Mouse (Mus musculus) midbrain, embryonic 13.5 days (tissue): Measurements from ENCODE around the gene 4922502D21Rik. TPM values are rescaled to one million over a fixed set of nuclear protein-coding genes. Genes with fewer than 3 reads are reported as not detected.
"Not testable (repeated sequence)": the region's sequence is repeated elsewhere in the genome, so short reads cannot be mapped to it uniquely, and the experiment has no call there.

Experiments used
- ATAC-seq: fragments of 200-750 bp; cut with Nextera tagmentation; 2 replicates; pipeline ENCODE4 v1.8.0; 2017; ENCODE audit warnings: mild to moderate bottlenecking, moderate TSS enrichment, moderate library complexity
- H3K27ac ChIP-seq: fragments of 300-500 bp; sonication (generic); 2 replicates; pipeline ENCODE4 v1.5.1; 2015; ENCODE audit warnings: inconsistent platforms, mild to moderate bottlenecking, moderate library complexity
- H3K27me3 ChIP-seq: fragments of 300-500 bp; sonication (generic); 2 replicates; pipeline ENCODE4 v1.6.1; 2015; ENCODE audit warnings: mild to moderate bottlenecking, inconsistent platforms
- H3K36me3 ChIP-seq: fragments of 300-500 bp; sonication (generic); 2 replicates; pipeline ENCODE4 v1.6.1; 2015; ENCODE audit warnings: mild to moderate bottlenecking, inconsistent platforms
- H3K4me1 ChIP-seq: fragments of 300-500 bp; sonication (generic); replicated peaks from 2 replicates; pipeline ENCODE4 v1.6.1; 2015; ENCODE audit warnings: inconsistent platforms
- H3K4me2 ChIP-seq: fragments of 300-500 bp; sonication (generic); replicated peaks from 2 replicates; pipeline ENCODE4 v1.6.1; 2015; ENCODE audit warnings: moderate library complexity, mild to moderate bottlenecking, inconsistent platforms
- H3K4me3 ChIP-seq: fragments of 300-500 bp; sonication (generic); replicated peaks from 2 replicates; pipeline ENCODE4 v1.5.1; 2015; ENCODE audit warnings: mild to moderate bottlenecking, inconsistent platforms
- H3K9ac ChIP-seq: fragments of 300-500 bp; sonication (generic); replicated peaks from 2 replicates; pipeline ENCODE4 v1.6.1; 2015; ENCODE audit warnings: mild to moderate bottlenecking, inconsistent platforms
- H3K9me3 ChIP-seq: fragments of 300-500 bp; sonication (generic); 2 replicates; pipeline ENCODE4 v1.6.1; 2016; ENCODE audit warnings: mild to moderate bottlenecking, inconsistent platforms
- WGBS: fragments of 180-500 bp; shearing (Covaris S2); methylation state at CpG from one replicate; pipeline ENCODE4 v1.1.7; 2015; 5-methylcytosine and 5-hydroxymethylcytosine counted together
- polyA plus RNA-seq: library from polyadenylated mRNA; unstranded; fragments of >200 nt; fragmentation: Nextera tagmentation; extraction: Ambion mirVana; gene quantifications from 2 replicates; pipeline ENCODE4 v1.2.1, GENCODE M21; 2015

4922502D21Rik gene
- polyA plus RNA-seq, 1 experiment from 2014 or later = not detected

GRCm38 (mm10) chr6:129342391-129342790 is 10.8 kb upstream of the 4922502D21Rik start, which contains the start of gene Clec12a:
TSS of gene Clec12a (plus strand) at chr6:129342691.
- not testable (repeated sequence) for H3K9ac ChIP-seq, H3K36me3 ChIP-seq, H3K9me3 ChIP-seq, ATAC-seq, H3K27me3 ChIP-seq, H3K4me1 ChIP-seq, H3K27ac ChIP-seq, H3K4me3 ChIP-seq, H3K4me2 ChIP-seq
- WGBS = 83% methylated on average over 4 of the region's 4 CpGs

DNA sequence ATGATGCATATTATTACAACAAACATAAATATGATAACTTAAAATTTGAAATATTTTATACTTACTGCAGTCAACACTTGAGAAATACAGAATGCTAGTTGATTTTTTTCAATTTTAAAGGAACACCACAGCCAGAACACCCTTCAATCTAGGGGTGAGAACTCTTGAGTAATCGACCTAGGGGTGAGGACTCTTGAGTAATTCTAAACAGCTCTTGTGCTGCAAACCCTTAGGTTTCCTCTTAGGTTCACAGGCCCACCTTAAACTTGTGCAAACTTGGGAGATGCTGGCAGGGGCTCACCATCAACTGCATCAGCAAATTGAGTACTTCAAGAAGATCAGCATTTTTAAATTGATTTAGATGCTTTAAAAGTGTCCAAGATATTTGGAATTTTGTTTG is 6.2 kb upstream of the 4922502D21Rik start:
- H3K9me3 ChIP-seq = no peaks in the 10 kb centered on the region
- no peaks in the 10 kb centered on the region for H3K36me3 ChIP-seq
- no peak overlapping the region for H3K4me2 ChIP-seq
- no peak overlapping the region for H3K9ac ChIP-seq
- H3K27me3 ChIP-seq = no peaks in the 10 kb centered on the region
- 74% methylated on average over 1 of the region's 1 CpGs for WGBS
- H3K4me3 ChIP-seq = no peak overlapping the region
- no peak overlapping the region for H3K27ac ChIP-seq
- peaks cover 2% of the 10 kb centered on the region; the same call in 1 of the 2 replicates for H3K4me1 ChIP-seq
- no peak for ATAC-seq

DNA sequence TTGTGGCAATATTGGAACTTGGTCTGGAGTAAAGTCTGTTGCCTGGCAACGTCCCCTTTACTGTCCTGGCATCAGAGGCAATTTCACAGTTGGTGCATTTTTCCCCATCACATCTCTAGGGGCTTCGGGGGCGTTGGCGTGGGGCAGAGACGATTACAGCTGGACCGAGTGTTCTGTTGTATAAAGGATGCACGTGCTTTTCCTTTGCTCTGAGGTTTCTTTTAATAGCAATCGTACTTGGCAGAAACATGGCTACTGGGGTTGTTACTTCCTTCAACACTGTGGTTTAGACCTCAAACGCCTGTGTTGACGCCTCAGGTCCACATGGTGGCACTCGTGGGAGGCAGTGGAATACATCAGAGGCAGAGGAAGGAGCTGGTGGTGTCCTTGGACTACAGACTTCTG is 2.1 kb upstream of the 4922502D21Rik start:
- H3K4me3 ChIP-seq = no peak overlapping the region
- WGBS = 35% methylated on average over 11 of the region's 11 CpGs

DNA sequence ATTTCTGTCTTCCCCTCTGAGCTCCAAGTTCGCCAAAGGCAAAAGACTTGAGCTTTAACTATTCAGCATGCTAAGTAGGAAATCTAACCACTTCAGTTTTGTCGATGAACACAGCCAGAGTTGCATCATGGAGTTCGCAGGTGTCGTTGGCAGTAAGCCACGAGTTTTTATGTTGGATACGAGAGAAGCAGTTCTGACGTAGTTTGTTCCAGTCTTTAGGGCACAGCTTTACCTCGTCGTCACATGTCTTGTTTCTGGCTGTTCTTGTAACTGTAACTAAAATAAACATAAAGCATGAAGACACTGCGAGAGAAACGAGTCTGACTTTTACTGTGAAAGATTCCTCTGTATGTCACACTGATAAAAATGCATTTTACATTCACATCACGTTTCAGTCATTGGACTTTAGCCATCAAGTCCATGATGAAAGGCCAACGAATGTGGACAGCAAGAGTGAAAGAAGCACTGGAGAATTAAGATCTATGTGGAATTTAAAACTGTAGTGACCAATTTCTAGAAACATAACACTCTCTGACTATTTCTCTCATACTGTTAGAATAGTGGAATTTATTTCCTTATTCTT is 4.9 kb downstream of the 4922502D21Rik start:
- Histone ChIP-seq H3K27ac (no peak overlapping the region), H3K9me3 (no peaks in the 10 kb centered on the region), H3K36me3 (no peaks in the 10 kb centered on the region), H3K4me3 (no peak overlapping the region), H3K4me1 (no peaks in the 10 kb centered on the region), H3K9ac (no peak overlapping the region), H3K27me3 (no peaks in the 10 kb centered on the region), H3K4me2 (no peak overlapping the region)
- no peak for ATAC-seq
- WGBS = 81% methylated on average over 13 of the region's 13 CpGs

More for the DNA sequence above, 2.1 kb upstream of the 4922502D21Rik start:
- H3K9me3 ChIP-seq = no peaks in the 10 kb centered on the region
- H3K36me3 ChIP-seq = no peaks in the 10 kb centered on the region
- H3K4me2 ChIP-seq = no peak overlapping the region; the same call in 1 of the 2 replicates
- no peak overlapping the region for H3K9ac ChIP-seq
- no peaks in the 10 kb centered on the region for H3K27me3 ChIP-seq
- ATAC-seq = peak; percentile 89
- H3K4me1 ChIP-seq = peaks cover 2% of the 10 kb centered on the region; the same call in 1 of the 2 replicates
- no peak overlapping the region for H3K27ac ChIP-seq

GRCm38 (mm10) chr6:129326016-129326415 is 5.6 kb downstream of the 4922502D21Rik start:
- Histone ChIP-seq H3K27me3 (no peaks in the 10 kb centered on the region), H3K9ac (no peak overlapping the region), H3K4me2 (no peak overlapping the region), H3K36me3 (no peaks in the 10 kb centered on the region), H3K27ac (no peak overlapping the region), H3K9me3 (no peaks in the 10 kb centered on the region), H3K4me1 (no peaks in the 10 kb centered on the region), H3K4me3 (no peak overlapping the region)
- WGBS = 89% methylated on average over 1 of the region's 1 CpGs
- ATAC-seq = no peak

DNA sequence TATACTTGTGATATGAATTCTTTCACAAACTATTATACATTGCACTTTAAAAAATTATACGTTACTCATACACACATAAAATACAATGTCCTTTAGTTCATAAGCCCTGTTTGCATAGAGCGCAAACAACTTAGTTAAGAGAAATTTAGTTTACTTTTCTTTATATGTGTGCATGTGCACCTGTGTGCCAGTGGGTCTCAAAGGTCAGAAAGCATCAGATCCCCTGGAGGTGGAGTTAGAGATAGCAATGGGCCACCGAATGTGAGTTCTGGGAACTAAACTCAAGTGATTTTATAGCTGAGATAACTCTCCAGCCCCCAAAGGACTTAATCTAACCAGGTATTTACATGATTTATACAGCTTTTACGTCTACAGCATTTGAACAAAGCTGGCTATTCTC is 12.3 kb downstream of the 4922502D21Rik start:
- Histone ChIP-seq H3K27me3 (no peaks in the 10 kb centered on the region), H3K4me3 (no peak overlapping the region), H3K4me1 (no peaks in the 10 kb centered on the region), H3K4me2 (no peak overlapping the region), H3K9ac (no peak overlapping the region), H3K27ac (no peak overlapping the region), H3K9me3 (no peaks in the 10 kb centered on the region), H3K36me3 (no peaks in the 10 kb centered on the region)
- no peak for ATAC-seq
- WGBS = 81% methylated on average over 4 of the region's 4 CpGs

DNA sequence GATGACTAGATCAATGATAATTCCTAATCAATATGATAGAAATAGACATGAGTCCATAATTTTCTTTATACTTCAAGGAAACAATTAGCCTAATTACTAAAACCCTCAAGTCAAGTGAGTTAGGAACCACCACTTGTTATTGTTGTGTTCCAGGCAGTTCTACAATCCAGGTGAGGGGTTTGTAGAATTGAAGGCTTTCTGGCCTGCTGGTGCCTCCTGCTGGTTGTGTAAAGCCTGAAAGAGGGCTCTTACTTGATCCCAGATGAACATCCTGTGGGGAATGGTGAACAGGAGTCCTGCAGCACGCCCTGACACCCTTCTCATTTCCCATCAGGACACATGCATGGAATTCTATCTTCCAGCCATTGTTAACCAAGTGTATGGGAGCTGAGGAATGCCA is 13.2 kb downstream of the 4922502D21Rik start:
- H3K9me3 ChIP-seq = no peaks in the 10 kb centered on the region
- no peak overlapping the region for H3K9ac ChIP-seq
- ATAC-seq = no peak
- H3K4me3 ChIP-seq = no peak overlapping the region
- 59% methylated on average over 1 of the region's 1 CpGs for WGBS
- H3K27ac ChIP-seq = no peak overlapping the region
- H3K36me3 ChIP-seq = no peaks in the 10 kb centered on the region
- no peaks in the 10 kb centered on the region for H3K4me1 ChIP-seq
- H3K4me2 ChIP-seq = no peak overlapping the region
- no peaks in the 10 kb centered on the region for H3K27me3 ChIP-seq

DNA sequence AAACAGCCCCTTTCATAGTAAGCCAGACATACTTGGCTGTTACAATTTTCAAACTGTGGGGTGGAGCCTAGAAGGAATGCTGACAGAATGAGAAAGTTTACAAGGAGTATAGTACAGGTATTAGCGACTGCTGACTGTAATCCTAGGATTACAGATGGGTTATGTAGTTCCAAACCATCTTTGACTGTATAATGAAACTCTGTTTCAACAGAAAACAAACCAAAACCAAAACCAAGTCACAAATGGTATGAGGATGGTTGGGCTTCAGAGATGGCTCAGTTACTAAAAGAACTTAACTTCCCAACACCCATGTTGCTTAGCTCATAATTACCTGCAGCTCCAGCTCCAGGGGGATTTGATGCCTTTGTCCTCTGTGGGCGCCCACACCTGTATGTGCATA is 15.1 kb downstream of the 4922502D21Rik start:
- H3K9me3 ChIP-seq = no peaks in the 10 kb centered on the region
- H3K36me3 ChIP-seq = no peaks in the 10 kb centered on the region
- no peak overlapping the region for H3K9ac ChIP-seq
- no peaks in the 10 kb centered on the region for H3K27me3 ChIP-seq
- no peak overlapping the region for H3K4me3 ChIP-seq
- H3K4me2 ChIP-seq = no peak overlapping the region
- H3K4me1 ChIP-seq = no peaks in the 10 kb centered on the region
- H3K27ac ChIP-seq = no peak overlapping the region
- WGBS = 77% methylated on average over 2 of the region's 2 CpGs
- no peak for ATAC-seq

DNA sequence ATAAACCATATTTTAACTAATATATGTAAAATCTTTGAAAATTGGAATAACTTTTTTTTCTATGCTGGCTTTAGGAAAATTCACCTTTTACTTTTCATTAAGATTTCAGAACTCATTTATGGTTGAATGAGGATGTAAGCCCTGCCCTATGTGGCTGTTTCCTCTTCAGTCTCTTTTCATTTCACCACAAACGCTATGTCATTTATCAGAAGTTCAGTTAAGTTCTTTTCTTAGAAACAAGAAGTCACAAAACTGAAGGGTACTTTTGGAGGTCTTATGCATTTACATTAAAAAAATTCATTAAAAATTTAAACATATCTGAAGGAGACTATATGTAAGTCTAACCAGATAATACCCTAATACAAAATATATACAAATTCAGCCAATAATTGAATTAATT is 15.9 kb downstream of the 4922502D21Rik start:
- no peaks in the 10 kb centered on the region for H3K4me1 ChIP-seq
- no peak overlapping the region for H3K9ac ChIP-seq
- no peak overlapping the region for H3K4me2 ChIP-seq
- no peak overlapping the region for H3K4me3 ChIP-seq
- no peak overlapping the region for H3K27ac ChIP-seq
- no peaks in the 10 kb centered on the region for H3K36me3 ChIP-seq
- no peaks in the 10 kb centered on the region for H3K9me3 ChIP-seq
- 89% methylated on average over 1 of the region's 1 CpGs for WGBS
- H3K27me3 ChIP-seq = no peaks in the 10 kb centered on the region
- ATAC-seq = no peak

GRCm38 (mm10) chr6:129314655-129315168 is 16.9 kb downstream of the 4922502D21Rik start:
- 81% methylated on average over 3 of the region's 3 CpGs for WGBS
- Histone ChIP-seq H3K4me2 (no peak overlapping the region), H3K4me1 (no peaks in the 10 kb centered on the region), H3K27ac (no peak overlapping the region), H3K36me3 (no peaks in the 10 kb centered on the region), H3K27me3 (no peaks in the 10 kb centered on the region), H3K4me3 (no peak overlapping the region), H3K9ac (no peak overlapping the region), H3K9me3 (no peaks in the 10 kb centered on the region)
- no peak for ATAC-seq

- H3K4me1 ChIP-seq = no peaks in the 10 kb centered on the region
- 89% methylated on average over 3 of the region's 3 CpGs for WGBS
- H3K27ac ChIP-seq = no peak overlapping the region
- H3K4me3 ChIP-seq = no peak overlapping the region
- H3K9me3 ChIP-seq = no peaks in the 10 kb centered on the region
- no peaks in the 10 kb centered on the region for H3K36me3 ChIP-seq
- no peak overlapping the region for H3K9ac ChIP-seq
- H3K27me3 ChIP-seq = no peaks in the 10 kb centered on the region
- ATAC-seq = no peak
- H3K4me2 ChIP-seq = no peak overlapping the region
Observed at GRCm38 (mm10) chr6:129312499-129312898, 19.1 kb downstream of the 4922502D21Rik start.

DNA sequence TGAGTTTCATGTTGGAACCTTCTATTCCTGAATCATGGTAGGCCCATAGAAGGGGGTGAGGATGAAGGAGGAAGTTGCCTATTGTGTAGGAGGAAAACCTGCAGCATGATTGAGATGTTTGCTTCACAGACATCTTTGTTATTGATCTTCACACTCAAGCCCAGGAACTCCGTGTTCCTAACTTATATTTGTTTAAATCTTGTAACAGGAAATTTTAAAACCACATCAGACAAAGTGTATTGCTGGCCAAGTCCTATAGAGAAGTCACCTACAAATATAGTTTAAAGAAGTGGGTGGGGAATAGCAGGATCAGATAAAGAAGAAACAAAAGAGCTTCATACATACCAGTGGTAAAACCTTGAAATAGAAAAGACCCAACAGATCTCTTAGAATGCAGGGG is 27.4 kb downstream of the 4922502D21Rik start:
- 71% methylated on average over 1 of the region's 1 CpGs for WGBS
- H3K9me3 ChIP-seq = no peaks in the 10 kb centered on the region

DNA sequence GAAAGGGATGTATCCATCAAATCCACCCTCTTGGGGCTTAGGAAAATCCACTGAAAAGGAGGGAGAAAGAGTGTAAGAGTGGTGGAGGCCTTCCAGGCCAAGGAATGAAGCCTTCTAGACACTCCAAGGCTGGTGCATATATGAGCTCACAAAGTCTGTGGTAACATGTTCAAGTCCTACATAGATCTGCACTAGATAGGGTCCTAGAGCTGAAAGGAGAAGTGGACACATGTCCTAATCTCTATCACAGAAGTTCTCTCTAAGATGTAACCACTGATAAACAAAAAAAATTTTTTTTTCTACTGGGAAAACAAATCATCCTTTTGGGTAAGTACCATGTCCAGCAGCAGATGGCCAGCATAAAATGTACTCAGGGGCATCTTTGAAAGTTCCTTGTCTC is 42.9 kb downstream of the 4922502D21Rik start:
- Histone ChIP-seq H3K4me1 (no peaks in the 10 kb centered on the region), H3K4me2 (no peak overlapping the region), H3K4me3 (no peak overlapping the region), H3K9ac (no peak overlapping the region), H3K36me3 (no peaks in the 10 kb centered on the region), H3K27me3 (no peaks in the 10 kb centered on the region), H3K27ac (no peak overlapping the region), H3K9me3 (no peaks in the 10 kb centered on the region)
- ATAC-seq = no peak

More for the DNA sequence above, 27.4 kb downstream of the 4922502D21Rik start:
- Histone ChIP-seq H3K4me1 (no peaks in the 10 kb centered on the region), H3K9ac (no peak overlapping the region), H3K27me3 (no peaks in the 10 kb centered on the region), H3K27ac (no peak overlapping the region), H3K36me3 (no peaks in the 10 kb centered on the region), H3K4me3 (no peak overlapping the region), H3K4me2 (no peak overlapping the region)
- ATAC-seq = no peak
